Mouse (Mus musculus): ENCODE measurements around the gene Aldh1b1.

- 0 out of 2 replicates have a peak, but pooled peaks have one; percentile 17 for TF ChIP-seq CTCF (IDR thresholded peaks at IDR 0.05; ENCODE audit: extremely low read depth, insufficient read depth, low read length)
- TF ChIP-seq POLR2A (IDR thresholded peaks at IDR 0.05; ENCODE audit: extremely low read depth, insufficient read depth, low read length) = no peak
Measured at GRCm38 (mm10) chr4:45783671-45784070, 15.2 kb upstream of the Aldh1b1 start.
